Mouse (Mus musculus): ENCODE data around the gene Mrc1. TPM values are rescaled to one million over a fixed set of nuclear protein-coding genes. Genes with fewer than 3 reads are reported as not detected.
A peak's percentile ranks its signal among the peaks of the same experiment; 100 is the strongest.

Mrc1 gene
- polyA plus RNA-seq, 1 experiment from 2014 or later = 6.0 TPM

DNA sequence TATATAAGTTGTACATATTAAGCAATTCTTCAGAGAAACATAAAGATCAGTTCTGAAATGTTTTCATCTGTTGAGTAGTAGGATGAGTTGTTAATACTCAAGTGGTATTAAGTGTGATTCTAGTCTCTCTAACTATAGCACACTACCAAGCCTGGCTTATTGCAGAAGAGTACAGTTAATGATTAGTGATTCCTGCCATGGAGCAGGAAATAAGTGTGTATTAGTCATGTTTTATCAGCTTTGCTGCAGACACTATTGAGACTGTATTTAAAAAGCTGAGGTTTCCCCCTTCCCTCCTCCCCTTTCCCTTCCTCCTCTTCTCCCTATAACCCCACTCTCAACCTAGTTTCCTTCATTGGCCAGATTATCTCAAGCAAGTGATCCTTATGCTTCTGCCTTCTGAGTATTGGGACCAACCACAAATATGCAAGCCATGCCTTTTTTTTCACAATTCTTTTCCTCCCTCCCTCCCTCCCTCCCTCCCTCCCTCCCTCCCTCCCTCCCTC is 29.2 kb downstream of the Mrc1 start:
- Histone ChIP-seq H3K36me3 (ENCODE audit: control insufficient read depth, insufficient read depth, low read length) (no peaks in the 10 kb centered on the region), H3K4me2 (ENCODE audit: low read length) (no peak overlapping the region), H3K4me1 (ENCODE audit: control insufficient read depth, insufficient read depth, low read length) (no peaks in the 10 kb centered on the region), H3K27ac (ENCODE audit: low read length) (no peak overlapping the region), H3K9ac (ENCODE audit: low read depth, low read length) (no peak overlapping the region), H3K4me3 (ENCODE audit: low read depth, low read length) (no peak overlapping the region), H3K9me3 (replicated peaks; ENCODE audit: control insufficient read depth, low read length, poor library complexity, severe bottlenecking) (no peaks in the 10 kb centered on the region), H3K27me3 (ENCODE audit: control insufficient read depth, insufficient read depth, low read depth, low read length) (no peaks in the 10 kb centered on the region)
- no peak for ATAC-seq

DNA sequence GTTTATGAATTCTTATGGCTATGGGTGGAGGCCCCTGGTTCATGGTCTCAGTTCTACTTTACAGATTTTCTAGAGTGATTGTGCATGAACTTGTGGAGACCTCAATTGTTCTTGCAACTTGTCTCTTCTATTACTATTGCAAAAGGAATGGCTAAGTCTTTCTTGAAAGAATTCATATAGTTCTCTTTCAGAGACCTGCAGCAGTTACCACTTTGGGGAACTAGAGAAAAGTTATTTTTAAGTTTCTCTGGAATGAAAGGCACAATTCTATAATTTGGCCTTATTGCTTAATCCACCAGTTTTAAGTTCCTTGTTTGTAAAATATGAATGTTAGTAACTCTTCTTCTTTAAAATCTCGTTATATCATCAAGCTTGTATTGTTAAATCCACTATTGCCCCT is 32.9 kb downstream of the Mrc1 start:
- H3K4me1 ChIP-seq (ENCODE audit: control insufficient read depth, insufficient read depth, low read length) = no peaks in the 10 kb centered on the region
- H3K36me3 ChIP-seq (ENCODE audit: control insufficient read depth, insufficient read depth, low read length) = no peaks in the 10 kb centered on the region

DNA sequence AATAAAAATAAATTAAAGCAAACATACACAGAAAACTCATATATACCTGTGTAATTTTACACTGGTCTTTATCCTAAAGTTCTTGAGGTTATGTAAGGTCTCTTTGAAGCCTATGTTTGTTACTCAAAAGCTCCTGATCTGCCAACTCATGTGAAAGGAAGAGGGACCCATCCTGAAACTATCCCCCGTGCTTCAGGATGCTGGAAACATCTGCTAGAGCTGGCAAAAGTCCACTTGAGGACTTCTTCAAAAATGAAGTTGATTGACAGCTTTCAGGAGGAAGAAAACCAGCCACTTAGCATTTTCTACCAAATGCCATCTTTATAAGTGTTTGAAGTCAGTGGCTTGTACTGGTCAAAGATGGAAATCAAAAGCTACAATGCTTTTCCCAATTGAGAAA is 40.0 kb downstream of the Mrc1 start:
- ATAC-seq = no peak
- WGBS = 63% methylated on average over 1 of the region's 1 CpGs
- H3K4me2 ChIP-seq (ENCODE audit: low read length) = no peak overlapping the region
- no peaks in the 10 kb centered on the region for H3K36me3 ChIP-seq (ENCODE audit: control insufficient read depth, insufficient read depth, low read length)
- no peak overlapping the region for H3K4me3 ChIP-seq (ENCODE audit: low read depth, low read length)
- no peaks in the 10 kb centered on the region for H3K9me3 ChIP-seq (replicated peaks; ENCODE audit: control insufficient read depth, low read length, poor library complexity, severe bottlenecking)
- H3K27ac ChIP-seq (ENCODE audit: low read length) = no peak overlapping the region
- H3K27me3 ChIP-seq (ENCODE audit: control insufficient read depth, insufficient read depth, low read depth, low read length) = no peaks in the 10 kb centered on the region
- H3K9ac ChIP-seq (ENCODE audit: low read depth, low read length) = no peak overlapping the region
- H3K4me1 ChIP-seq (ENCODE audit: control insufficient read depth, insufficient read depth, low read length) = no peaks in the 10 kb centered on the region

More for the DNA sequence above, 32.9 kb downstream of the Mrc1 start:
- no peaks in the 10 kb centered on the region for H3K9me3 ChIP-seq (replicated peaks; ENCODE audit: control insufficient read depth, low read length, poor library complexity, severe bottlenecking)
- WGBS = 80% methylated on average over 1 of the region's 1 CpGs
- no peak overlapping the region for H3K9ac ChIP-seq (ENCODE audit: low read depth, low read length)
- no peak overlapping the region for H3K4me2 ChIP-seq (ENCODE audit: low read length)
- H3K4me3 ChIP-seq (ENCODE audit: low read depth, low read length) = no peak overlapping the region
- ATAC-seq = no peak
- no peak overlapping the region for H3K27ac ChIP-seq (ENCODE audit: low read length)
- no peaks in the 10 kb centered on the region for H3K27me3 ChIP-seq (ENCODE audit: control insufficient read depth, insufficient read depth, low read depth, low read length)

DNA sequence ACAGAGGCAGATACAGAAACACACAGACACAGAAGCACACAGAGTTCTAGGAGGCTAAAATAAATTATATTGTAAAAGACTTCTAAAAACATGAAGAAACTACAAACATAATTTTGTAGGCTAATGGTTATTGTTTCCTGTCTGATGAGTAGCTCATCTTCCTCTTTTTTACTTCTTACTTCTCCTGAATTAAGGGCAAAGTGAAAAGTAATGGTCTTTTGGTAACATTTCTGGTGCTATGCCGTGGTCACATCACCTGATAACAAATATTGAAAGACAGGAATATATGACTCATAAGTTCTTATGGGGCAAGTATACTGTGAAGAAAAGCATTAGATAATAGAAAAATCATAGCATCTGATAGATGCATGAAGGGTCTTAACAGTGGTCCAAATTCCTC is 42.9 kb downstream of the Mrc1 start:
- H3K36me3 ChIP-seq (ENCODE audit: control insufficient read depth, insufficient read depth, low read length) = no peaks in the 10 kb centered on the region
- no peak overlapping the region for H3K27ac ChIP-seq (ENCODE audit: low read length)
- 88% methylated on average over 1 of the region's 1 CpGs for WGBS
- H3K9ac ChIP-seq (ENCODE audit: low read depth, low read length) = no peak overlapping the region
- H3K9me3 ChIP-seq (replicated peaks; ENCODE audit: control insufficient read depth, low read length, poor library complexity, severe bottlenecking) = no peaks in the 10 kb centered on the region
- no peak overlapping the region for H3K4me3 ChIP-seq (ENCODE audit: low read depth, low read length)
- ATAC-seq = no peak
- no peaks in the 10 kb centered on the region for H3K4me1 ChIP-seq (ENCODE audit: control insufficient read depth, insufficient read depth, low read length)
- no peak overlapping the region for H3K4me2 ChIP-seq (ENCODE audit: low read length)
- H3K27me3 ChIP-seq (ENCODE audit: control insufficient read depth, insufficient read depth, low read depth, low read length) = no peaks in the 10 kb centered on the region

DNA sequence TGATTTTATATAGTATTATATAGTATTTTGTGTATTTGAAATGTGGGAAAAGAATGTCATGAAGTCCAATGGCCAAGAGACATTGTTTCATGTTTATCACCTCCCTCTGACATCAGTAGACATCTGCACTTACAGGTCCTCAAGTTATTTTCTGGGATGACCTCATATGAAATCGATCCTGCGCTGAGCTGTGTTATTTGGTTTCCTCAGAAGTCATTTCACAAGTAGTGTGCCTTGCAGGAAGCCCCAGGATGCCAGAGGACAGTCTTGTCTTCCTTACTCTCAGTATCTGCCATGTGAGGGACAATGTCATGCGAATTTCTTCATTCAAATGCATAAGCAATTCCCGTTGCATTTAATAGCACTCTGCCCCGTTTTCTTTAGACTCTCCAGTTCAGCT is 46.6 kb downstream of the Mrc1 start:
- H3K9me3 ChIP-seq (replicated peaks; ENCODE audit: control insufficient read depth, low read length, poor library complexity, severe bottlenecking) = no peaks in the 10 kb centered on the region
- 83% methylated on average over 5 of the region's 5 CpGs for WGBS
- H3K9ac ChIP-seq (ENCODE audit: low read depth, low read length) = no peak overlapping the region
- H3K27me3 ChIP-seq (ENCODE audit: control insufficient read depth, insufficient read depth, low read depth, low read length) = no peaks in the 10 kb centered on the region
- no peak for ATAC-seq
- H3K36me3 ChIP-seq (ENCODE audit: control insufficient read depth, insufficient read depth, low read length) = no peaks in the 10 kb centered on the region
- H3K4me2 ChIP-seq (ENCODE audit: low read length) = no peak overlapping the region
- no peaks in the 10 kb centered on the region for H3K4me1 ChIP-seq (ENCODE audit: control insufficient read depth, insufficient read depth, low read length)
- no peak overlapping the region for H3K27ac ChIP-seq (ENCODE audit: low read length)
- H3K4me3 ChIP-seq (ENCODE audit: low read depth, low read length) = no peak overlapping the region

DNA sequence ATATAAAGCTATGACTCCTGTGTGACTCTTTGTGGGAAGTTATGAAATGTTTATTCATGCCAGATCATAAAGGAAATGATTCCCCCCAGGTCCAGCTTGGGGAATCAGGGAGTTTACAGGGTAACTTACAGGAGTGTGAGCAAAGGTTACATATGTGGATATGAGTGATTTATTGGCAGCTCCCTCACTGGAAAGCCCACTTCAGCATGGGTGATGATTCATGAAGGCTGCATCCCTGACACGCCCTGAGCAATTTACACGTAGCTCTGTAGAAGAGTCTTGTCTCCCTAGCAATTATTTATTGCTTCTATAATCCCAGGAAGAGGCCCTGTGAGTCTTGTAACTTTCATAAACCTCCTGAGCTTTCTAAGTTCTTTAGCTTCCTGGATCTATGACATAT is 50.1 kb downstream of the Mrc1 start:
- no peaks in the 10 kb centered on the region for H3K4me1 ChIP-seq (ENCODE audit: control insufficient read depth, insufficient read depth, low read length)
- no peaks in the 10 kb centered on the region for H3K36me3 ChIP-seq (ENCODE audit: control insufficient read depth, insufficient read depth, low read length)
- H3K4me3 ChIP-seq (ENCODE audit: low read depth, low read length) = no peak overlapping the region
- H3K4me2 ChIP-seq (ENCODE audit: low read length) = no peak overlapping the region
- no peaks in the 10 kb centered on the region for H3K27me3 ChIP-seq (ENCODE audit: control insufficient read depth, insufficient read depth, low read depth, low read length)
- no peak overlapping the region for H3K27ac ChIP-seq (ENCODE audit: low read length)
- H3K9me3 ChIP-seq (replicated peaks; ENCODE audit: control insufficient read depth, low read length, poor library complexity, severe bottlenecking) = no peaks in the 10 kb centered on the region
- 75% methylated on average over 2 of the region's 2 CpGs for WGBS
- H3K9ac ChIP-seq (ENCODE audit: low read depth, low read length) = no peak overlapping the region
- ATAC-seq = no peak

DNA sequence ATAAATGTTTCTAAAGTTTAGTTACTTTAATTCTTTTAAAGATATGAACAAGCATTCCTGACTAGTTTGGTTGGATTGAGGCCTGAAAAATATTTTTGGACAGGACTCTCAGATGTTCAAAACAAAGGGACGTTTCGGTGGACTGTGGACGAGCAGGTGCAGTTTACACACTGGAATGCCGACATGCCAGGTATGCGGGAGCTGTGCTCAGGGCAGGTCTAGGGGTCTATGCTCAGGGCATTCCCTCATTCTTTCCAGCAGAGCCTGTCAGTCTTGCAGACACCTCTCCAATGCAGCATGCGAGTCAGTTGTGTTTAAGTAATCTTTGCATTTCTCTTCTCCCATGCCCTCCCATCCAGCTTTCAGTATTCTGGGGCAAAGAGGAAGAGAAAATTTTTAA is 50.6 kb downstream of the Mrc1 start:
- 88% methylated on average over 6 of the region's 6 CpGs for WGBS
- Histone ChIP-seq H3K36me3 (ENCODE audit: control insufficient read depth, insufficient read depth, low read length) (no peaks in the 10 kb centered on the region), H3K27ac (ENCODE audit: low read length) (no peak overlapping the region), H3K9me3 (replicated peaks; ENCODE audit: control insufficient read depth, low read length, poor library complexity, severe bottlenecking) (no peaks in the 10 kb centered on the region), H3K4me2 (ENCODE audit: low read length) (no peak overlapping the region), H3K9ac (ENCODE audit: low read depth, low read length) (no peak overlapping the region), H3K4me1 (ENCODE audit: control insufficient read depth, insufficient read depth, low read length) (no peaks in the 10 kb centered on the region), H3K27me3 (ENCODE audit: control insufficient read depth, insufficient read depth, low read depth, low read length) (no peaks in the 10 kb centered on the region), H3K4me3 (ENCODE audit: low read depth, low read length) (no peak overlapping the region)
- no peak for ATAC-seq

DNA sequence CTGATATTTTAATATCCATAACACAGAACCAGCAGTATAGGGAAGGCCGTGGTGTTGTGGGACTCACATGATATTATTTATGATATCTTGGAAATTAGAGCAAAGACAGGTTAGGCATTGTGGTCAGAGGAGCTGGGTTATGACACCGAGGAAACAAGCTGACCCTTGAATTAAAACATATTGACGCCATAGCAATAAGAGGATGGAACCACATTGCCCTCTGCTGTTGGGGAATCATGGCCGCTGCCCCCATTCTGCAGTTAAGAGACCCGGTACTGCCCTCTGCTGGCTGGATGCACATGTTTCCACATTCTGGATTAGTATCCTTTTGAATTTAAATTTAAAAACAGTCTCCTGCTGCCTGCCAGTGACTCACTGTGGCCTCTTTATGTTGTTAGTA is 66.1 kb downstream of the Mrc1 start:
- Histone ChIP-seq H3K4me3 (ENCODE audit: low read depth, low read length) (no peak overlapping the region), H3K9me3 (replicated peaks; ENCODE audit: control insufficient read depth, low read length, poor library complexity, severe bottlenecking) (no peaks in the 10 kb centered on the region), H3K36me3 (ENCODE audit: control insufficient read depth, insufficient read depth, low read length) (no peaks in the 10 kb centered on the region), H3K4me1 (ENCODE audit: control insufficient read depth, insufficient read depth, low read length) (no peaks in the 10 kb centered on the region), H3K27ac (ENCODE audit: low read length) (no peak overlapping the region), H3K27me3 (ENCODE audit: control insufficient read depth, insufficient read depth, low read depth, low read length) (no peaks in the 10 kb centered on the region), H3K9ac (ENCODE audit: low read depth, low read length) (no peak overlapping the region), H3K4me2 (ENCODE audit: low read length) (no peak overlapping the region)
- peak; percentile 45; the same call in 1 of the 2 replicates for ATAC-seq
- 37% methylated on average over 5 of the region's 5 CpGs for WGBS

DNA sequence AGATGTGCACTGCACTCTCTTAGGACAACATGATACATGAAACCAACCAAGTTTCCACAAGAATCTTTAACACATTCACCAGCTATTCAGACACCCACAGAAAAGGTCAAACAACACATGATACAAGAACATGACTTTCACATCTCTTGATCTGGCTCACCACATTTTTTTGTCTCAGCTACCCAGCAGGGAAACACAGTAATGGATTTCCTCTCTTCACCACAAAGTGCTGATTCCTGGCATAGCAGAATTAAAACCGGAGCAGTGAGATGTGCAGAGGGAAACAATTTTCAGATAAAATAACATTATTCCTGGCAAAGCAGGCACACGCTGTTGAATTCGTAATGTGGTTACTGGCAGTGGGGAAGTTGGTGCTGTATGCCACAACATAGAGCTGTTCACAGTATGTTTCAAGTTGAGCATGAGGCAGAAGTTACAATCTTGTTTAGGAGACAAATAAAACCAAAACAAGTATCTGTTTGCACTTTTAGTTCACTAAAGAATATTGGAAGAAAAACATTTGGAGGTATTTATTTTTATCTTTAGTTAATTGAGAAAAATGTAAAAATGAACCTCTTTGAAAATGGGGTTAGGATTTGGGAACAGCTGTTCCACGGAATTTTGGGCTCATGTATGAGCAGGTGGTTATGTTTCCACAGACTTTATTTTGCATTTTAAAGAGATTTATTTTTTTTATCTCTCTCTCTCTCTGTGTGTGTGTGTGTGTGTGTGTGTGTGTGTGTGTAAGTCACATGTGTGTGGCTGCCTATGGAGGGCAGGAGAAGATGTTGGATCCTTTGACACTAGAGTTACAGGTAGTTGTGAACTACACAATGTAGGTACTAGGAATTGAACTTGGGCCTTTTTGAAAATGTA is 83.6 kb downstream of the Mrc1 start:
- no peak for ATAC-seq
- H3K9ac ChIP-seq (ENCODE audit: low read depth, low read length) = no peak overlapping the region
- H3K4me2 ChIP-seq (ENCODE audit: low read length) = no peak overlapping the region
- H3K4me3 ChIP-seq (ENCODE audit: low read depth, low read length) = no peak overlapping the region
- H3K36me3 ChIP-seq (ENCODE audit: control insufficient read depth, insufficient read depth, low read length) = no peaks in the 10 kb centered on the region
- H3K9me3 ChIP-seq (replicated peaks; ENCODE audit: control insufficient read depth, low read length, poor library complexity, severe bottlenecking) = peaks cover 7% of the 10 kb centered on the region; the same call in 1 of the 2 replicates
- H3K4me1 ChIP-seq (ENCODE audit: control insufficient read depth, insufficient read depth, low read length) = no peaks in the 10 kb centered on the region; the same call in 1 of the 2 replicates
- WGBS = 77% methylated on average over 4 of the region's 4 CpGs
- no peaks in the 10 kb centered on the region for H3K27me3 ChIP-seq (ENCODE audit: control insufficient read depth, insufficient read depth, low read depth, low read length)
- H3K27ac ChIP-seq (ENCODE audit: low read length) = no peak overlapping the region

All from midbrain, embryonic 16.5 days (tissue).